Mouse (Mus musculus) kidney, postnatal 0 days (tissue): ENCODE measurements around the gene Tnfaip8l1. TPM values are rescaled to one million over a fixed set of nuclear protein-coding genes. Genes with fewer than 3 reads are reported as not detected.
A peak's percentile ranks its signal among the peaks of the same experiment; 100 is the strongest.

ENCODE experiments used
- ATAC-seq: fragments of 200-750 bp; cut with Nextera tagmentation; replicated peaks from 2 replicates; pipeline ENCODE4 v1.8.0; 2017; ENCODE audit warnings: low read depth, moderate number of reproducible peaks, moderate TSS enrichment, moderate library complexity; ENCODE audit not compliant: low FRiP score
- DNase-seq: peaks from one replicate; pipeline ENCODE4 v3.0.0-alpha.2; 2016; ENCODE audit warnings: low spot score
- H3K27ac ChIP-seq: fragments of 300-500 bp; sonication (generic); 2 replicates; pipeline ENCODE4 v1.5.1; 2014; ENCODE audit warnings: mild to moderate bottlenecking
- H3K27me3 ChIP-seq: fragments of 300-500 bp; sonication (generic); 2 replicates; pipeline ENCODE4 v1.6.1; 2014; ENCODE audit warnings: low read length, mixed read lengths; ENCODE audit not compliant: insufficient read depth
- H3K36me3 ChIP-seq: fragments of 300-500 bp; sonication (generic); 2 replicates; pipeline ENCODE4 v1.6.1; 2014; ENCODE audit warnings: low read length, mixed read lengths; ENCODE audit not compliant: insufficient read depth
- H3K4me1 ChIP-seq: fragments of 300-500 bp; sonication (generic); replicated peaks from 2 replicates; pipeline ENCODE4 v1.6.1; 2014; ENCODE audit warnings: antibody characterized with exemption, low read length, mixed read lengths; ENCODE audit not compliant: insufficient read depth
- H3K4me2 ChIP-seq: fragments of 300-500 bp; sonication (generic); 2 replicates; pipeline ENCODE4 v1.6.1; 2014; ENCODE audit warnings: mild to moderate bottlenecking, low read length, moderate library complexity, mixed read lengths
- H3K4me3 ChIP-seq: fragments of 300-500 bp; sonication (generic); replicated peaks from 2 replicates; pipeline ENCODE4 v1.5.1; 2014; ENCODE audit warnings: low read depth, low read length
- H3K9ac ChIP-seq: fragments of 300-500 bp; sonication (generic); 2 replicates; pipeline ENCODE4 v1.6.1; 2014; ENCODE audit warnings: low read depth, low read length
- H3K9me3 ChIP-seq: fragments of 300-500 bp; sonication (generic); replicated peaks from 2 replicates; pipeline ENCODE4 v1.6.1; 2016; ENCODE audit warnings: low read length, inconsistent platforms, mixed read lengths
- CTCF ChIP-seq: IDR thresholded peaks from 2 replicates; pipeline ENCODE4 v1.5.1; 2016; ENCODE audit warnings: antibody characterized with exemption, low read depth, mild to moderate bottlenecking, moderate library complexity
- WGBS: fragments of 180-500 bp; shearing (Covaris S2); extraction: QIAGEN DNeasy Blood & Tissue Kit; methylation state at CpG from one replicate; pipeline ENCODE4 v1.1.7; 2014; 5-methylcytosine and 5-hydroxymethylcytosine counted together
- polyA plus RNA-seq: library from polyadenylated mRNA; unstranded; fragments of >200 nt; fragmentation: Nextera tagmentation; extraction: Ambion mirVana; gene quantifications from 2 replicates; pipeline ENCODE4 v1.2.1, GENCODE M21; 2015

Tnfaip8l1 gene
- polyA plus RNA-seq: 7.4 and 7.8 TPM in 2 replicates

- H3K4me3 ChIP-seq: peak within 1 kb of the TSS; percentile 32
- H3K27me3 ChIP-seq: peaks cover 10% of the 10 kb centered on the region; the same call in 1 of the 2 replicates
- peak within 1 kb of the TSS; percentile 20; the same call in 1 of the 2 replicates for H3K9ac ChIP-seq
- no peak for TF ChIP-seq CTCF
- no peaks in the 10 kb centered on the region for H3K36me3 ChIP-seq
- DNase-seq: peak; percentile 97
- H3K27ac ChIP-seq: no peak within 1 kb of the TSS
- peaks cover 5% of the 10 kb centered on the region for H3K4me1 ChIP-seq
- ATAC-seq: peak; percentile 97
- WGBS: 1% methylated on average over 30 of the region's 30 CpGs
- no peaks in the 10 kb centered on the region for H3K9me3 ChIP-seq
- peak within 1 kb of the TSS; percentile 60 for H3K4me2 ChIP-seq
These were observed at the start of gene Tnfaip8l1 for GRCm38 (mm10) chr17:56162231-56162774. TSS of gene Tnfaip8l1 (plus strand) at chr17:56162477.

GRCm38 (mm10) chr17:56112743-56113142, 49.5 kb upstream of the Tnfaip8l1 start:
- no peak for ATAC-seq
- TF ChIP-seq CTCF: no peak
- H3K36me3 ChIP-seq: no peaks in the 10 kb centered on the region
- H3K27me3 ChIP-seq: no peaks in the 10 kb centered on the region
- no peak overlapping the region for H3K9ac ChIP-seq
- DNase-seq: no peak
- no peaks in the 10 kb centered on the region for H3K9me3 ChIP-seq
- no peak overlapping the region for H3K27ac ChIP-seq
- WGBS: 68% methylated on average over 3 of the region's 3 CpGs
- peaks cover 6% of the 10 kb centered on the region; the same call in 1 of the 2 replicates for H3K4me1 ChIP-seq
- no peak overlapping the region for H3K4me3 ChIP-seq
- no peak overlapping the region for H3K4me2 ChIP-seq

- no peak overlapping the region for H3K4me2 ChIP-seq
- no peaks in the 10 kb centered on the region for H3K36me3 ChIP-seq
- H3K9me3 ChIP-seq: no peaks in the 10 kb centered on the region
- peaks cover 18% of the 10 kb centered on the region for H3K4me1 ChIP-seq
- no peak overlapping the region for H3K27ac ChIP-seq
- H3K4me3 ChIP-seq: no peak overlapping the region
- peaks cover 12% of the 10 kb centered on the region for H3K27me3 ChIP-seq
- 80% methylated on average over 10 of the region's 10 CpGs for WGBS
- DNase-seq (no peak), ATAC-seq (no peak)
- H3K9ac ChIP-seq: no peak overlapping the region
- TF ChIP-seq CTCF: no peak
These were observed 46.1 kb upstream of the Tnfaip8l1 start for GRCm38 (mm10) chr17:56116193-56116592.

- ATAC-seq (peak; percentile 80), DNase-seq (peak; percentile 56)
- Histone ChIP-seq H3K9me3 (no peaks in the 10 kb centered on the region), H3K4me3 (peak within 1 kb of the TSS; percentile 26), H3K4me1 (peaks cover 18% of the 10 kb centered on the region), H3K36me3 (no peaks in the 10 kb centered on the region), H3K9ac (peak within 1 kb of the TSS; percentile 24; the same call in 1 of the 2 replicates), H3K27me3 (peaks cover 18% of the 10 kb centered on the region), H3K4me2 (peak within 1 kb of the TSS; percentile 57), H3K27ac (no peak within 1 kb of the TSS)
- TF ChIP-seq CTCF: no peak
- 2% methylated on average over 27 of the region's 27 CpGs for WGBS
These were observed 45.0 kb upstream of the Tnfaip8l1 start, which contains the start of gene Plin5 for GRCm38 (mm10) chr17:56117251-56117710. TSS of gene Plin5 (minus strand) at chr17:56117596.

- Histone ChIP-seq H3K36me3 (no peaks in the 10 kb centered on the region), H3K4me1 (peaks cover 23% of the 10 kb centered on the region), H3K9me3 (no peaks in the 10 kb centered on the region), H3K9ac (no peak overlapping the region), H3K4me3 (no peak overlapping the region; the same call in 1 of the 2 replicates), H3K27ac (no peak overlapping the region), H3K4me2 (peak overlapping the region; percentile 45), H3K27me3 (peaks cover 27% of the 10 kb centered on the region)
- peak; percentile 41 for DNase-seq
- no peak for TF ChIP-seq CTCF
- 27% methylated on average over 12 of the region's 12 CpGs for WGBS
- no peak for ATAC-seq
These were observed 42.8 kb upstream of the Tnfaip8l1 start for GRCm38 (mm10) chr17:56119431-56119830.

- DNase-seq: peak; percentile 37
- Histone ChIP-seq H3K4me3 (peak overlapping the region; percentile 14), H3K4me1 (peaks cover 23% of the 10 kb centered on the region), H3K27me3 (peaks cover 27% of the 10 kb centered on the region), H3K9ac (no peak overlapping the region), H3K27ac (no peak overlapping the region), H3K9me3 (no peaks in the 10 kb centered on the region), H3K4me2 (peak overlapping the region; percentile 45), H3K36me3 (no peaks in the 10 kb centered on the region)
- ATAC-seq: no peak
- TF ChIP-seq CTCF: no peak
- 3% methylated on average over 66 of the region's 66 CpGs for WGBS
These were observed 42.0 kb upstream of the Tnfaip8l1 start for GRCm38 (mm10) chr17:56119981-56120880.
